Mouse (Mus musculus) cerebellum, adult 9-10 months (tissue): Measurements from ENCODE around the gene Zfp961.
A peak's percentile ranks its signal among the peaks of the same experiment; 100 is the strongest.
"Not testable (repeated sequence)": the region's sequence is repeated elsewhere in the genome, so short reads cannot be mapped to it uniquely, and the experiment has no call there.

Experiments used
- DNase-seq: peaks from one replicate; pipeline ENCODE4 v3.0.0; 2022

Zfp961 gene

DNA sequence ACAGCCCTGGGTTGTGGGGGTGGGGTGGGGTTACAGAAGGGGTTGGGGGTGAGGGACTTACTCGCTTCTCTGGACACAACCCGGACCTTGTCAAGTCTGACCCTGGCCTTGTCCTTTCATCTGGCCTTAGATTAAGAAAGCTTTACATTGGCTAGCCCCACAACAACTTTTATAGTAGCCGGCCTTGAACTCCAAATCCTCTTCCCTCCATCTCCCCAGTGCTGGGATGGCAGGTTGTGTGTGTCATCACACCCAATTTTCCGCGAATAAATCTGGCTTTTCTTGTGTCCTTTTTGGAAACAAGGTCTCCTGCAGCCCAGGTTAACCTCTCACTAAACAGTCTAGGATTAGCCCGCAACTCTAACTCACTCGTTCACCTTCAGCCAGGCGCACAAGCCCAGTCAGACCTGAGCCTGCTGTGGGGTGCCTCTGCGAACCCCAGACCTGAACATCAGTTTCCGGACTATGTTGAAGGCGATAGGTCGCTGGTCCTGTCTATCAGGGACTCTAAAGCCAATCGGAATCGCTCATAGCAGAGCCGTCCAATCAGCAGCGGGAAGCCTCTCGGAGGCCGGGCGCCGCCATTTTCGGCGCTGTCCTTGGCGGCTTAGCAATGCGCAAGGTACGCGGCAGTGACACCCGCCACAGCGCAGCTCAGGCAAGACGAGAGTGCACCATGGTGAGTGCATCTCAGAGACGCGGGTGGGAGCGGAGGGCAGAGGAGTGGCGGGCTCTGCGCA, at the start of gene Zfp961:
Zfp961 (plus strand) TSS at position 557 of the 740 bp plus-strand sequence.
- DNase-seq: peak; percentile 99

DNA sequence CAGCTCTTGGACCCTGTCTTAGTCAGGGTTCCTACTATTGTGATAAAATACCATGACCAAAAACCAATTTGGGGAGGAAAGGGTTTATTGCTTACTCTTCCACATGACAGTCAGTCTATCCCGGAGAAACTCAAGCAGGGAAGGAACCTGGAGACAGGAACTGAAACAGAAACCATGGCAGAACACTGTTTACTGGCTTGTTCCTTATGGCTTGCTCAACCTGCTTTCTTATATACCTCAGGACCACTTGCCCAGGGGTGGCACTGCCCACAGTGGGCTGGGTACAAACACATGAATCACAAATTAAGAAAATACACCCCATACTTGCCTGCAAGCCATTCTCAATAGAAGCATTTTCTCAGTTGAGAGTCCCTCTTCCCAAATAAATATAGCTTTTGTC, 47.8 kb upstream of the Zfp961 start:
- DNase-seq: not testable (repeated sequence)

DNA sequence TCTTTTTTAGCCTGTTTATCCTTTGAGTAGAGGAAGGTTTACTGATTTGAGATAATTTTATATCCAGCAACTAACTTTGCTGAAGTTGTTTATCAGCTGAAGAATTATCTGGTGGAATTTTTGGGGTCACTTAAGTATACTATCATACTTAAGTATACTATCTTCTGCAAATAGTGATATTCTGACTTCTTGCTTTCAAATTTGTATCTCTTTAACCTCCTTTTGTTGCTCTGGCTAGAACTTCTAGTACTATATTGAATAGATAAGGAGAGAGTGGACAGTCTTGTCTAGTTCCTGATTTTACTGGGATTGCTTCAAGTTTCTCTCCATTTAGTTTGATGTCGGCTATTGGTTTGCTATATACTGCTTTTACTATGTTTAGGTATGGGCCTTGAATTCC, 44.0 kb upstream of the Zfp961 start:
- no peak for DNase-seq

DNA sequence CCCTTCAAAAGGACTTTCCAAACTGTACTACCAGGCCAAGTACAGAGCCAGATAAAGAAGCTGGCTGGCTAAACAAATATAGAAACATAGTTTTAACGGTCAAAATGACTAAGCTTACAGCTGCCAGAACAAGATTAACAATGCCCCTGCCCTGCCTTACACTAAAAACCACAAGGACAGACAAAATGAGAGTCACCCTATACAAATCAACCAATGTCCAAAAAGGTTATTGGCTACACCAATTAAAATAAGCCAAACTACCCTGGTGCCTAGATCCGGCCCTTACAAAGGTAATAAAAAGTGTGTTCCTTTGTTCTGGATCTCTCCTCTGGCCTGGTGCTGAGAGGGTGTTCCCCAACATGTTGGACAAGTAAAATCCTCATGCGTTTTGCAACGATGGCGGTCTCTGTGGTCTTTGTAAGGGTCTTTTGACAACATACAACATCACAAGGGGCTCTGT, 43.0 kb upstream of the Zfp961 start:
- no peak for DNase-seq

DNA sequence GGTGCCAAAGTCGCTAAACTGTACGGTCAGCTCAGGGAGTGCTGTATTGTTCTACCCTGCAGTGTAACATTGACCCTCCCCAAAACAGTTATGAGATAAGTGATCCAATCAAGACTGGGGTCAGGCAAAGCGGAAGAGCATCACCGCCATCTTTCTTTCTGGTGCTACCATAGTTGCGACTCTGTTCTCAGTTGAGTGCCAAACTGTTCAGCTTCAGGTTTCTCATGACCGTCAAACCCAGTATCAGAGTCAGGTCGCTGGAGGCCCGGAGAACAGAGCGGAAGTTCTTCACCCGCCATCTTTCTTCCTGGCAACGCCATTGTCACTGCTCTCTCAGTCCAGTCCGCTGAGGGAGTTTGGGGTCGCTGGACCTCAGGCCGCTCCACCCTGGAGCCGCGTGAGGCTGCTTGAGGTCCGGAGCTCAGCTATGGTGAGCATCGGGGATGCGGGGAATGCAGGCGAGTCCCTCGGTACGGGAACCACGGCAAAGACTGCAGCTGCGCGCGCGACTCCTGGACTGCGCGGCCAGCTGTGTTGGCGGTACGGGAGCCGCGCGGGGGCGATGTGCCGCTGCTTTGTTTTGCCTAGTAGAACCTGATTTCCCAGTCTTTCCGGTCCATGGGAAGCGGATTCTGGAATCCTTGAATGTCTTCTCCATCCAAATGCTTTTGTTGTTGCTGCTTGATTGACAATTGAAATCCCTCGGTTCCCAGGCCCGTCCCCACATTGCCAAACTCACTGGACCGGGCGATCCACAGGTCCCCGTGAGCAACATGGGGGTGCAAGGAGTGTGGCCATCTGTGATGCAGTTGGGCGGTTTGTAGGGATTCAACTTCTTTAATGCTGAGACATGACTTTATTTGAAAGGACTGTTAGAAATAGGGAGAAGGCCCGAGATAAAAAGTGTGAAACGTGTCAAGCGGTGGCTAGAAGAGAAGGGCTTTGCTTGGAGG, 42.3 kb upstream of the Zfp961 start, which contains the start of the genes Zfp882 and Zfp617:
Zfp882 (plus strand) TSS at position 300 of the 953 bp plus-strand sequence.
Zfp617 (plus strand) TSS at position 327 of the 953 bp plus-strand sequence.
- peak; percentile 93 for DNase-seq

DNA sequence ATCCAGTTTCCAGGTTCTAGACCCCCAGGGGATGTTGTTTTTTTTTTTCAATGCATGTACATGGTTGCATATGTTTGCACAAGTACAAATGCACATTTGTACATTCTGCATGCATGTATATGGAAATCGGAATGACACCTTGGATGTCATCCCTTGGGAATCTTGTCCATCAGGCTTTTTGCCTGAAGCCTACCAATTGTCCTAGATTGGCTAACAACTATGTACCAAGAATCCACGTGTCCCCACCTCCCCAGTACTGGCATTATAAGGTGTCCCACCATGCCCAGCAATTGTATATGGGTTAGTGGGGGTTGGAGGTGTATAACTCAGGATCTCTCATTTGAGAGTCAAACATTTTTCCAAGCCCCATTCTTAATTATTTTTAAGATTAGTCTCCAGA, 38.6 kb upstream of the Zfp961 start:
- DNase-seq: no peak

DNA sequence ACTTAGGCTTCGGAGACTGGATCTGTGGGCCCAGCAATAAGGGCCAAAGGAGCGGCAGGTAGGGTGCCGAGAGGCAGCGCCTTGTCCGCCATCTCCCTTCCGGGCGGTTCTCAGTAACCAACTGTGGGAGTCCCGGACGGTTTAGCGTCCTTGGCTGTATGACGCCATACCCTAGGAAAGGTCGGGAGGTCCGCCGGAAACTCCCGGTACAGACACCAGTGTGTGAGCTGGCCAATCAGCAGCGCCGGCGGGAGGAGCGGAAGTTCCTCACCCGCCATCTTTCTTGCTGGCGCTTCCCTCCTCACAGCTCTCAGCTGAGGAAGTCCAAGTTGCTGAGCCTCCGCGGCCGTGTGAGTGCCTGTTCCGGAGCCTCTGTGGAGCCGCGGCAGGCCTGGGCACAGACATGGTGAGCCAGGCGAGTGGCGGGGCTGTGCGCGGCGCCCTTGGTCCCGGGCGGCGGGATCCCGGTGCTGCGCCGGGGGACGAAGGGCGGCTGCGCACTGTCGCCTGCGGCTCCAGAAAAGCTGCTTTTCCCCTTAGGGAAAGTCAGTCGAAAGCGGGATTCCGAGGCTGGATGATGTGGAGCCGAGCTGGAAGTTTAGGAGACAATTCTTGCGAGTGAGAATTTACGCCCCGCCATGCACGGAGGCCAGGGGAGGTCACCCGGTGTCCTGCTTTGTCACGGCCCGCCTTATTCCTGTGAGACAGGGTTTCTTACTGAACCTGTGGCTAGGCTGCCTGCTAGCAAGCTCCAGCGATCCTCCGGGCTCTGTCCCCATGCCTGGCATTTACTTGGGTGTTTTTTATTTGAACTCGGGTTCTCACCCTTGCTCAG, 28.1 kb upstream of the Zfp961 start:
- DNase-seq: peak; percentile 96

DNA sequence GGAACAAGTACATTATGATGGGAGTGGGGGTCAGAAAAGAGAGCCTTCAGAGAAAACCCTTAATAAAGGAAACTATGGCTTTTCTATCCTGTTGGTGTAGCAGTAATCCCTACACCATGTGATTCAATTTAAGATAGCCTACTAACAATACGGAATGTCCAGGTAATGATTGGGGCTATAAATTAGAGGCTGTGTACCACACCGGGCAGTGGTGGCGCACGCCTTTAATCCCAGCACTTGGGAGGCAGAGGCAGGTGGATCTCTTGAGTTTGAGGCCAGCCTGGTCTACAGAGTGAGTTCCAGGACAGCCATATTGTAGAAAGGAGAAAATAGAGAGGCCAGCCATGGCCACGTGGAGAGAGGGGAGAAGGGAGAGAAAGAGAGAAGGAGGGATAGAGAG, 25.0 kb upstream of the Zfp961 start:
- DNase-seq: no peak

DNA sequence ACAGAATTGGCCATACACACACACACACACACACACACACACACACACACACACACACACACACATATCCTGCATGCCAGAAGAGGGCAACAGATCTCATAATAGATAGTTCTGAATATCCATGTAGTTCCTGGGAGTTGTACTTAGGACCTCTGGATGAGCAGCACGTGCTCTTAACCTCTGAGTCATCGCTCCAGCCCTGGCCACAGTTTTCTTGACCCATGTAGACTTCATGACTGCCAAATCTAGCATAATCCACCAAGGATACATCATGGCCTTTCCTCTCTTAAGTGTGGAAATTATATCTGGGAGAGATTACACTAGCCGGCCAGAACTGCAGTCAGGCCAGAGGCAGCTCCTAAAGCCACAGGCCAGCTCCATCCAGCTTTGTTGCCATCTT, 24.3 kb upstream of the Zfp961 start:
- no peak for DNase-seq

DNA sequence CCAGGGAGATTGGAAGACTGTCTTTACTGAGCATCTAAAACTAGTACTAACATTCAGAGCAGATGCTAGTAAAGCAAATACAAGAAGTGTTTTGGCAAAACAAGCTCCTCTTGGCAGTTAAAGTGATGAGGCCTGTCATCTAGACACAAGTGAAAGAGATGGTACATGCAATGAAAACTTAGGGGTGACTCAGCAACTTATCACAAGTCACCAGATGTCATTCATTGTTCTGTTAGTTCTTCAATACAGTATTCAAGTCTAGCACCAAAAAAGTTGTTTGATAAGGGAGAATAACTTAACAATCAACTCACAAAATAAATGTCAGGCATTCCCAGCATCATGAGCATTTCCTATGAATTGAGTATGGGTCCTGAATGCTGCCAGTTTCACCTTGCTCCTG, 23.1 kb upstream of the Zfp961 start:
- no peak for DNase-seq

DNA sequence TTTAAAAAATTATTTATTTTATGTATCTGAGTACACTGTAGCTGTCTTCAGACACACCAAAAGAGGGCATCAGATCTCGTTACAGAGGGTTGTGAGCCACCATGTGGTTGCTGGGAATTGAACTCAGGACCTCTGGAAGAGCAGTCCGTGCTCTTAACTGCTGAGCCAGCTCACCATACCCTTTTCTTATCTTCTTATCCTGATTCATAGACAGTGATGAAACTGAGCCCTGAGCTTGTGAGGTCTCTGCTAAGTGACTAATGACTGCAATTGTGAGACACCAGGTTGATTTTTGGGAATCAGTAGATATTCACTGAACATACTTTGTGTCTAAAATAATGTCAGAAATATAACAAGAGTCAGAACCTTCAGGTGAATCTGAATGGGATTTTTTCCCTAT, 12.8 kb upstream of the Zfp961 start:
- not testable (repeated sequence) for DNase-seq

DNA sequence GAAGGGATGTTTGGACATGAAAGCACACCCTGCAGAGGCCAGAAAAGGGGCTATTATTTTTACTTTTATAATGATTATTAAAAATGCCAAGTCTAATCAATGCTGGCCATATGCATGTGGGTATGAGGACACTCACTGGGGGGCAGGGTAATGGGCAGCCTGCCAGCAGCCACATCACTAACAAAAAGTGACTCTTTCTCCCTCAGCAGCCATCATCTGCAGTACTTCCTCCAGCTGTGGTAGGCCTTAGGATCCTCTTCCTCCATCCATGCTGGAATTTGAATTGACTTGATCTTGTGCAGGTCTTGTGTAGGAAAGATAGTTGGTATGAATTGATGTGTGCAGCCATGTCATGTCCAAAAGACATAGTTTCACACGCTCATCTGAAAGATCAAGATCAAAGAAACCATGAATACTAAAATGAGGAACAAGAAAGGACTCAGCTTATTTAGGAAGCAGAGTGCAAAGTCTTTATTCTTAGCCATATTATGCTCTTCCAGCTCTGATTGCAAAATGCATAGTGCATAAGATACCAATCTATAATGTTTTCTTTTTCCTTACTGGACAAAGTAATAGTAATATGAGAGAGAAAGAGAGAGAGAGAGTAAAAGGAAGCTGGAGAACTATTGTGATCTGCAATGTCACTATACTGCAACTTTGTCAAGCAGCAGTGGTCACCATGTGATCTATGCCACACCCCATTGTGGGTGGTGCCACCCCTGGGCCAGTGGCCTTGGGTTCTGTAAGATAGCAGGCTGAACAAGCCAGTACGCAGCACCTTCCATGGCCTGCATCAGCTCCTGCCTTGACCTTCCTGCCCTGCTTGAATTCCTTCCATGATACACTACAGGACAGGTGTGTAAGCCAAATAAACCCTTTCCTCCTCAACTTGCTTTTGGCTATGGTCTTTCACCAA, 10.3 kb upstream of the Zfp961 start:
- DNase-seq: no peak

DNA sequence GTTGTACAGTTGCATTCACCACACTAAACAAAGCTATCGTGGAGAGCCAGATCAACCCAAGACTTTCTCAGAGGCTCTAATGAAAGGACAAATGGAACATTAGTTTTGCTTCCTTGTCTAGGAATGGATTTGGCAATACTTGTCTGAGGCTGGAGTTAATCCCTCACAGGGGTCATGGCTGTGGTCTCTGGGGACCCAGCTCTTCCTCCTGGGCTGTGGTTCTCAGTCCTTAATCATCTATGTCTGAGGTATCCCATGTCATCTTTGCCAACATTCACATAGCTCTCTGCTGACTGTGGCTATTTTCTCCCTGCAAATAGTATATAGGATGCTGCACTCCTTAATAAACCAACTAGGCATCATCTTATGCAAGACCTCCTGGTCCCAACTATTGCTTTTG, 9.1 kb upstream of the Zfp961 start:
- no peak for DNase-seq

DNA sequence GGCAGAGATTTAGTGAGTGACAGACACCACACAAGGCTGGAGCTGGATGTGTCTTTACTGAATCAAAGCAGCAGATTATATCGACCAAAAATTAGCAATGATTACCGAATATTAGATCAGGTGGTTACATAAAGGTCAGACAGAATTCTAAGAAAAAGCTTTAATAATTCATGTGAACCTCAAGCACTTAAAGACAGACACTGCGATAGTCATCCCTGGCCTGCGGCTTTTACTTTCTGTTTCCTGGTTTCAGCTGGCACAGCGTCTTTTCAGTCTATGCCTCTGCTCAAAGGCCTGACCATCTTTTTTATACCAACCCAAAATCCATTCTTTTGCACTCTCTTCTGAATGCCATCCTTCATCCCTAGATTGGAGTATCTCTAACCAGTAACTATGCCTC, 2.2 kb upstream of the Zfp961 start:
- no peak for DNase-seq

DNA sequence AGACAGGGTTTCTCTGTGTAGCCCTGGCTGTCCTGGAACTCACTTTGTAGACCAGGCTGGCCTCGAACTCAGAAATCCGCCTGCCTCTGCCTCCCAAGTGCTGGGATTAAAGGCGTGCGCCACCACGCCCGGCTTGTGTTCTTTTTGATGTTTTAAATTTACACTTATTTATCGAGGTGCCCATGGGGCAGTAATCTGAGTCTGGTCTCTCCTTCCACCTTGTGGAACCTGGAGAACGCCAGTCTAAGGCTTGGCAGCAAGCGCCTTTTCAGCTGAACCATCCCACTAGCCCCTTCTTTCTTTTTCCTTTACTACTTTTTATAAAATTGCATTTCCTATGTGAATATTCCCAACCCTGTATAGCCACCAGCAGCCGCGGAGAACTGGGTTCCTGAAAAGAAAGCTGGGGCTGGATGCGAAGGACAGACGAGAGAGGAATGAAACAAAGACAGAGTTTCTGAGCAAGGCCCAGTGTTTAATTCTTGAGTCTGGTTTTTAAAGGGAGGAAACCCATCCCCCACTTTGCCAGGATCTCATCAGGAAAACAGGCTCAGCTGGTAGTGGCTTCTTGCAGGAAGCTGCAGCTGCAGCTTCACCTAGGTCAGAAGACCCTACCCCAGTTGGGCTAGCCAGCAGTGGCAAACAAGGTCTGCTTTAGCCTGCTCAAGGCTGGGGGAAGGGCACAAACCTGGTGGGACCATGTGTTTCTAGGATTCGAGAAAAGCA, 761 bp downstream of the Zfp961 start:
- peak; percentile 28 for DNase-seq

DNA sequence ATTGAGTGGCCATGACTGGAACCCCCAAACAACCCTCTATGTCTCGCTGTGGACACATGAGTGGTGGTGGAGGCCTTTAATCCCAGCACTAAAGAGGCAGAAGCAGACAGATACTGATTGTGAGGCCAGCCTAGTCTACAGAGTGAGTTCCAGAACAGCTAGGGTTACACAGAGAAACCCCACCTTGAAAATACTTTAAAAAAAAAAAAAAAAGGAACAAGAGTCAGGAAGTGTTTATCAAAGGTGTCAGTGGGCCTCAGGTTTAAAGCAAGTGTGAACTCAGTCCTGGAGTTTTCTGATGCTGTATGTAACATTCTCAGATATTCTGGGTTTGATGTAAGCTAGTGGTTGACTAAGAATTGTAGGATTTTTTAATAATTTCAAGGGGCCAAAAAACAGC, 1.7 kb downstream of the Zfp961 start:
- no peak for DNase-seq

DNA sequence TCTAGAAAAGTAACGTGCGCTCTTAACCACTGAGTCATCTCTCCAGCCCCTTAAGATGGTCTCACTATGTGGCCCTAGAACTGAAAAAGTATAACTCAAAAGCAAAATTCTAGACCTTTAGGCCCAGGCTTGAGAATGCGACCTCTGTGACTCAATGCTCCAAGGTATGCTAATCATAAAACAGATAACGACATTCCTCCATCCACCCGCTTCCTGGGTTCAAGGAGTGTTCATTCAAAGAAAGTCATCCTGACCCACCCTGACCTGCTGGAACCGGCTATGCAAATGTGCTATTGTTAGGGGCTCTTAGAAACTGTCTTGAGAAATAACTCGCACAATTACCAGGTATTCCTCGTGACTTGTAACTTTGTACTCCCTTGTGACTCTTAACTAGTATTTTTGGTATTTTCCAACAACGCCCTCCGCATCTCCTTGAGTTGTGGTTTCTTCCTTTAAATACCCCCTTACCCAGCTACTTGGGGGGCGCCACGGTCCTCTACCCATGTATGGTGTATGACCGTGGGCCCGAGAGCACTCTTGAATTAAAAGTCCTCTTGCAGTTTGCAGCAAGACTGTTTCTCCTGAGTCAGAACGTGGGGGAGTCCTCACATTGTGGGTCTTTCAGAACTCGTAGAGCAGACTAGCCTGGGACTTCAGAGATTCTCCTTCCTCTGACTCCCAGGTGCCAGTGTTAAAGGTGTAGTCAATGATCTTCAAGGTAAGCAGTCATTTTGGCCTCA, 2.3 kb downstream of the Zfp961 start:
- DNase-seq: not testable (repeated sequence)

DNA sequence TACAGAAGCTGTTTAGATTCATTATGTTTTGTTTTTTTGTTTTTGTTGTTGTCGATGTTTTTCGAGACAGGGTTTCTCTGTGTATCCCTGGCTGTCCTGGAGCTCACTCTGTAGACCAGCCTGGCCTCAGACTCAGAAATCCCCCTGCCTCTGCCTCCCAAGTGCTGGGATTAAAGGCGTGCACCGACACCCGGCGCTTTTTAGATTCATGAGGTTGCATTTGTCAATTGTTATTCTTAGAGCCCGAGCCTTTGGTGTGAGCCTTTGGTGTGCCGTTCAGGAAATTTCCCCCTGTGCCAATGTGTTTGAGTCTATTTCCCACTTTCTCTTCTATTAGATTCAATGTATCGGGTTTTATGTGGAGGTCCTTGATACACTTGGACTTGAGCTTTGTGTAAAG, 3.8 kb downstream of the Zfp961 start:
- DNase-seq: no peak

DNA sequence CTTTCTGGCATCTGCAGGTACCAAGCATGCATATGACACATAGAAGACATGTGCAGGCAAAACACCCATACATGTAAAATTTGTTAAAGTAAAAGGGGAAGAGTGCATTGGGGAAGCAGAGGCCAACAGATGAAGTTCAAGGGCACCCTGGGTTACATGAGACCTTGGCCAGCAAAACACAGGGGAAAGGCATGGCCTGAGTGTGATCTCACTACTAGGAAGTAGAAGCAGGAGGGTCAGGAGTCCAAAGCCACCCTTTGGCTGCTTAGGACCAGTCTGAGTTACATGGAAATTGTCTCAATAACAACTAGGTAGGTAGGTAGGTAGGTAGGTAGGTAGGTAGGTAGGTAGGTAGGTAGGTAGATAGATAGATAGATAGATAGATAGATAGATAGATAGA, 9.6 kb downstream of the Zfp961 start:
- no peak for DNase-seq

DNA sequence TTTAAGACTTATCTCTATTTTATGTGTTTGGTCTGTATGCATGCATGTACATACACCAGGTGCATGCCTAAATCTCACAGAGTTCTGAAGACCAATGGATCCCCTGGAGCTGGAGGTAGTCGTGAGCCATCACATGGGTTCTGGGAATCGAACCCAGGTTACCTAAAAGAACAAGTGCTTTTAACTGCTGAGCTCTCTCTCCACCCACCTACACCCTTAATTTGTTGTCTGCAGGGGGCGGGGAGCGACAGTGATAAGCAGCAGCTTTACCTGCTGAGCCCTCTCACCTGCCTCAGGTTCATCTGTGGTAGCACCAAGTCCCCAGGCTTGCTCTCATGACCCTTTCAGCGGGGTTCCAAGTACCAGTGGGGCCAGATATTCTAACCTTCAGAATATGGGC, 11.0 kb downstream of the Zfp961 start:
- DNase-seq: no peak
